Mouse (Mus musculus): ENCODE data around the gene Bcl11b. TPM values are rescaled to one million over a fixed set of nuclear protein-coding genes. Genes with fewer than 3 reads are reported as not detected.

Gene Bcl11b
- total and polyA plus RNA-seq, 2 experiments from 2014 or later = 12.0 to 30.0 TPM

DNA sequence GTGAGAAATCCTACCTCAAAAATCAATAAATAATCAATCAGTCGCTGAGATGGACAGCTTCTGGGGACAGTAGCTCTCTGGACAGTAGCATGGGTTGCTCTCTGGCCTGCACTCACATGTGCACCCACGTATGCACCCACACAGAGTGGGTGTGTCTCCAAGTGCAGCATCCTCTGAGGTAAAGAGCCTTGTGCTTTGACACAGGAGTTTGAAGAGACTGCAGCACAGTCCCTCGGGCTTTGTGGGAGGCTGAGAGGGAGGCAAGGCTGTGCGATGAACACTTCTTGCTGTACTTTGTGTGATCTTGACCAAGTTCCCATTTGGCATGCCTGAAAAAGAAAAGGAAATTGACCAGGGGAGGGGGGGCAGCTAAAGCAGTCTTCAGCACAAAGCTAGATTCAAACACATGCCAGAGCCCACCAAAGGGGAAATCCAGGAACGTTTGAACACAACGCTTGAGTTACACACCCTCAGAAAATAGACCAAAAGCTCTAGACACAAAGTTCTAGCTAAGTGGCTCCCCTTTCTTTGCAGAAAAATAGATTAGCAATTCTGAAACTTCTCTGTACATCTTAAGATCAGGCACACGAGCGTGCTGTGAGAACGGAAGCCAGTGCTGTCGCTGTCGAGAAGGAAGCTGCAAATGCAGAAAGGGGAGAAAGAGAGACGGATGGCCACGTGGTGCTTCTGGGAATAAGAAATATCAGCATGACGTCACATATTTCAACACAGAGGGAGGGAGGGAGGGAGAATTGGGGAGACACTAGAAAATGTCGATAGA, 19.6 kb upstream of the Bcl11b start:
- no peak for TF ChIP-seq CTCF (IDR thresholded peaks at IDR 0.05; ENCODE audit: low read depth)
- Histone ChIP-seq H3K9ac (replicated peaks; ENCODE audit: low read length) (no peak overlapping the region), H3K4me2 (ENCODE audit: low read depth, low read length) (no peak overlapping the region), H3K4me3 (ENCODE audit: low read length) (no peak overlapping the region), H3K9me3 (ENCODE audit: low read length) (no peaks in the 10 kb centered on the region), H3K27me3 (ENCODE audit: insufficient read depth, low read length) (no peaks in the 10 kb centered on the region), H3K36me3 (ENCODE audit: insufficient read depth, low read length) (no peaks in the 10 kb centered on the region), H3K27ac (no peak overlapping the region), H3K4me1 (ENCODE audit: insufficient read depth, low read length) (no peaks in the 10 kb centered on the region)
- ATAC-seq (no peak), DNase-seq (ENCODE audit: low spot score) (no peak)
- WGBS = 68% methylated on average over 15 of the region's 15 CpGs

DNA sequence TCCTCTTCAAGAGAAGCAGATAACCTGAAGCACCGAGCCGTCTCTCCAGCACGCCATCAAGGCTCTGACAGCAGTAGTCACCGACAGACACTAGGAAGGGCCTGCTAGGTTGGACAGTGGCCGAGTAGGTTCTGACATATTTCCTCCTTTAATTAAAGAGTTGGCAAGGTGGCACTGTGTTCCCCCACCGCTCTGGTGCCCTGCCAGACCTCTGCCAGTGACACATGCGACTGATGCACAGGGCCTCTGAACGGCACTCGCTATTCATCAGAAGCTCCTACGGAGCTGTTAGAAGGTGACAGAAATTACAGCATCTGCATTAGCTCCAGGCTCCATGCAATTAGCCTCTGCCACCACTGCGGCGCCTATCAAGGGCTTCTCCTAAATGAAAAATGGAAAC, 8.6 kb upstream of the Bcl11b start:
- 49% methylated on average over 12 of the region's 12 CpGs for WGBS
- no peak overlapping the region for H3K27ac ChIP-seq

DNA sequence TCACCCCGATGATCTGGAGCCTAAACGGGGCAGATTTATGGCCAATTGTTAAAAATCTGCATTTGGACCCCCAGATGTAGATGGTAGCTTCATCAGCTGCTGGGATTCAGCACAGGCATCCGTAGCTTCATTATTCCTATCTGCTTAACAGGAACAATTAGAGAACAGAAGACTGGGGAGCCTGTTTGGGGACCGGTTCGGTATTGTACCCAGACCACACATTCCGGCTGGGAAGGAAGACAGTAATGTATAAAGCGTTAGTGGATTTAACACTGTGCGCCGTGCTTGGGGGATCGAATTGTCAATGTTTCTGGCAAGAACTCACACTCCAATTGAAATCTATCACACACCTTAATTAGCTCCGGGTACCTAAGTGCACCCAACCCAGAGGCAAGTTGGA, 6.9 kb upstream of the Bcl11b start:
- ATAC-seq (no peak), DNase-seq (ENCODE audit: low spot score) (no peak)
- Histone ChIP-seq H3K27ac (no peak overlapping the region), H3K4me3 (ENCODE audit: low read length) (no peak overlapping the region), H3K36me3 (ENCODE audit: insufficient read depth, low read length) (no peaks in the 10 kb centered on the region), H3K4me2 (ENCODE audit: low read depth, low read length) (no peak overlapping the region), H3K9ac (replicated peaks; ENCODE audit: low read length) (no peak overlapping the region), H3K4me1 (ENCODE audit: insufficient read depth, low read length) (peaks cover 10% of the 10 kb centered on the region; the same call in 1 of the 2 replicates), H3K27me3 (ENCODE audit: insufficient read depth, low read length) (no peaks in the 10 kb centered on the region; the same call in 1 of the 2 replicates), H3K9me3 (ENCODE audit: low read length) (no peaks in the 10 kb centered on the region)
- 69% methylated on average over 11 of the region's 11 CpGs for WGBS
- TF ChIP-seq CTCF (IDR thresholded peaks at IDR 0.05; ENCODE audit: low read depth) = no peak

More for the DNA sequence above, 8.6 kb upstream of the Bcl11b start:
- H3K4me1 ChIP-seq (ENCODE audit: insufficient read depth, low read length) = no peaks in the 10 kb centered on the region
- DNase-seq (ENCODE audit: low spot score) (peak; percentile 58), ATAC-seq (no peak)
- no peaks in the 10 kb centered on the region for H3K27me3 ChIP-seq (ENCODE audit: insufficient read depth, low read length)
- no peak overlapping the region for H3K4me3 ChIP-seq (ENCODE audit: low read length)
- no peak overlapping the region for H3K9ac ChIP-seq (replicated peaks; ENCODE audit: low read length)
- TF ChIP-seq CTCF (IDR thresholded peaks at IDR 0.05; ENCODE audit: low read depth) = no peak
- H3K36me3 ChIP-seq (ENCODE audit: insufficient read depth, low read length) = no peaks in the 10 kb centered on the region
- no peak overlapping the region for H3K4me2 ChIP-seq (ENCODE audit: low read depth, low read length)
- no peaks in the 10 kb centered on the region for H3K9me3 ChIP-seq (ENCODE audit: low read length)

DNA sequence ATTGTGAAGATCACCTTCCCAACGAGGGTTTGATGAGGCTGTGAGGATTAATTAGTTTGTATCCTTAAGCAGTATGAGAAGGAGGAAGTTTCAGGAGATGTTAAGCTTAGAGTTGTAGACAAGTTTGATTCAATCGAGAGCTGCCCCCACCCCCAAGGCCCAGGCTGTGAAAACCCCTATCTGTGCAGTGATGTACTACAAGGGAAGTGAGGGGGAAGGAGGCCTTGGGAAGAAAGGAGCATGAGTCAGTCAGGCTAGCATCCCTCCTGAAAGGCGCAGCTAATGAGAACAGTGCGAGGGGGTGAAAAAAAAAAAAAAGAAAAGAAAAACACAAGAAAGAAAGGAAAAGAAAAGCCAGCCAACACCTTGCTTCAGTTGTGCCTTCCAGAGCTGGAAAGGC, 5.8 kb upstream of the Bcl11b start:
- DNase-seq (ENCODE audit: low spot score) (no peak), ATAC-seq (no peak)
- no peak overlapping the region for H3K9ac ChIP-seq (replicated peaks; ENCODE audit: low read length)
- no peak overlapping the region for H3K4me3 ChIP-seq (ENCODE audit: low read length)
- H3K27ac ChIP-seq = no peak overlapping the region
- peaks cover 10% of the 10 kb centered on the region for H3K4me1 ChIP-seq (ENCODE audit: insufficient read depth, low read length)
- WGBS = 47% methylated on average over 4 of the region's 4 CpGs
- no peaks in the 10 kb centered on the region for H3K36me3 ChIP-seq (ENCODE audit: insufficient read depth, low read length)
- 0 out of 2 replicates have a peak, but pooled peaks have one; percentile 26 for TF ChIP-seq CTCF (IDR thresholded peaks at IDR 0.05; ENCODE audit: low read depth)
- peaks cover 5% of the 10 kb centered on the region for H3K27me3 ChIP-seq (ENCODE audit: insufficient read depth, low read length)
- no peaks in the 10 kb centered on the region for H3K9me3 ChIP-seq (ENCODE audit: low read length)
- no peak overlapping the region for H3K4me2 ChIP-seq (ENCODE audit: low read depth, low read length)

DNA sequence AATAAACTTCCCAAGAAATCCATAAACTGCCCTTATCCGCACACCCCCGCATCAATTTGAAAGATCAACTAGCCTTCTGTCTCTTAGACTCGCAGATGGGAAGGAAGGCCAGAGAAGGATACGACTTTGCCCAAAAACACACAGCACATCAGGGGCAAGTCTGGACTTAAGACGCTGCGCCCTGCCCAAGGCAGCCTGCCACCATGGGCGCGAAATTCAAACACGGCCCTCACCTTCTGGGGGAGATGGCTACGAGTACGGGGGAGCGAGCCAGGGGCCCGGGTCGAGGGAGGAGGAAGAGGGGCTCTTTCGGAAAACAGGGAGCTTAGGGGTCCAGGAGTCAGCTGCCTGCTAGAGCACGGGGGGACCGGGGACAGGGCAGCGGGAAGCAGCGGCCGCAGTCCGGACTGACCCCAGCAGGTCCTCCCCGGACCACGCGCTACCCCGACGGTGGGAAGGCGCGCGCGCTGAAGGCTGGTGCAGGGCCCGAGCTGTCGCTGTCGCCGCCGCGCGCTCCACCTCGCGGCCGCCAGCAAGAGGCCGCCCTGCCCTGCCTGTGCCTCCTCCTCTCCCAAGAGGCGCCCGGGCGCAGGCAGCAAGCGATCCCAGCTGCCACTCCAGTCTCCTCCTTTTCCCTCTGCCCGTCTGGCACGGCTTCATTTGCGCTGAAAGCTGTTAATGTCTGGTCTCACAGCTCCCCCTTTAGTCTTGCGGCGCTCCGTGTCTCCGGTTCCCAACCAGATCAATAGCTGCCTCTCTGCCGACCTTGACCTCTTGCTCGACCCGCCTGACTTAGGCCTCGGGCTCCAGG, 2.6 kb upstream of the Bcl11b start:
- Histone ChIP-seq H3K9ac (replicated peaks; ENCODE audit: low read length) (peak overlapping the region; percentile 28; the same call in 1 of the 2 replicates), H3K27ac (no peak overlapping the region), H3K4me1 (ENCODE audit: insufficient read depth, low read length) (peaks cover 10% of the 10 kb centered on the region), H3K4me2 (ENCODE audit: low read depth, low read length) (peak overlapping the region; percentile 93), H3K4me3 (ENCODE audit: low read length) (peak overlapping the region; percentile 37), H3K36me3 (ENCODE audit: insufficient read depth, low read length) (no peaks in the 10 kb centered on the region), H3K9me3 (ENCODE audit: low read length) (no peaks in the 10 kb centered on the region), H3K27me3 (ENCODE audit: insufficient read depth, low read length) (peaks cover 5% of the 10 kb centered on the region)
- peak; percentile 85 for ATAC-seq
- WGBS = 1% methylated on average over 46 of the region's 56 CpGs
- TF ChIP-seq CTCF (IDR thresholded peaks at IDR 0.05; ENCODE audit: low read depth) = peak; percentile 78
- DNase-seq (ENCODE audit: low spot score) = peak; percentile 92

DNA sequence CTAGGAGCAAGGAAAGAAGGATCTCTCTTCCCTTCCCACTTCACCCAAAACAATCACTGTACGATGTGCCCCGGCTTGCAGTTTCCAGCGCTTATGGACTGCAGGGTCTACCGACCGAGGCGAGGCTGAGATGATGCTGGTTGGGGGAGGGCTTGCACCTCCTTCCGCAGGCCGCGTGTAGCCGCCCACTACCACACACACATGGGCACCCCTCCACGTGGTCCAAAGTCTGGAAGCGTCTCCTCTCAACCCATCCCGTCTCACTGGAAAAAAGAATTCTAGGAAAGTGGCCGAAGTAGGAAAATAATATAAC, 2.0 kb upstream of the Bcl11b start:
- no peak for ATAC-seq
- Histone ChIP-seq H3K4me3 (ENCODE audit: low read length) (peak overlapping the region; percentile 61; the same call in 1 of the 2 replicates), H3K9ac (replicated peaks; ENCODE audit: low read length) (no peak overlapping the region), H3K27me3 (ENCODE audit: insufficient read depth, low read length) (peaks cover 5% of the 10 kb centered on the region), H3K4me2 (ENCODE audit: low read depth, low read length) (peak overlapping the region; percentile 93), H3K27ac (no peak overlapping the region), H3K4me1 (ENCODE audit: insufficient read depth, low read length) (peaks cover 10% of the 10 kb centered on the region), H3K36me3 (ENCODE audit: insufficient read depth, low read length) (no peaks in the 10 kb centered on the region), H3K9me3 (ENCODE audit: low read length) (no peaks in the 10 kb centered on the region)
- no peak for DNase-seq (ENCODE audit: low spot score)
- TF ChIP-seq CTCF (IDR thresholded peaks at IDR 0.05; ENCODE audit: low read depth) = no peak
- WGBS = 10% methylated on average over 14 of the region's 14 CpGs
